Mouse (Mus musculus): Measurements from ENCODE around the gene Washc1. TPM values are rescaled to one million over a fixed set of nuclear protein-coding genes. Genes with fewer than 3 reads are reported as not detected.
"Not testable (repeated sequence)": the region's sequence is repeated elsewhere in the genome, so short reads cannot be mapped to it uniquely, and the experiment has no call there.

The Washc1 gene
- polyA plus RNA-seq, 1 experiment from 2014 or later: 40.9 TPM

DNA sequence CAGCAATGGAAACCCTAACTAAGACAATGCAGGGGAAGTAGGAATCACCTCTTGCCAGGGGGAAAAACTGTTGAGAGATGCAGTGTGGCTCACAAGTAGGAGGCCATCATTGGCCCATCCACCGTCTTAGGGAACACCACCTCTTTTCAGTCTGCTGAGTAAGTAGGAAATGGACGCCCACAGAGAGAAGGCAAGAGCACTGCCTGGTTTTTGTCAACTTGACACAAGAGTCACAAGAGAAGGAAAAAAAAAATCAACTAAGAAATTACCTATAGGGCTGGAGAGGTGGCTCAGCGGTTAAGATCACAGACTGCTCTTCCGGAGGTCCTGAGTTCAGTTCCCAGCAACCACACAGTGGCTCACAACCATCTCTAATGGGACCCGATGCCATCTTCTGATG is 46.9 kb downstream of the Washc1 start:
- Histone ChIP-seq H3K4me2 (no peak overlapping the region), H3K4me1 (replicated peaks) (no peaks in the 10 kb centered on the region), H3K9me3 (peaks cover 24% of the 10 kb centered on the region), H3K4me3 (replicated peaks) (no peak overlapping the region), H3K27ac (no peak overlapping the region), H3K27me3 (no peaks in the 10 kb centered on the region), H3K9ac (replicated peaks) (no peak overlapping the region), H3K36me3 (no peaks in the 10 kb centered on the region)
- no peak for ATAC-seq (ENCODE audit: insufficient number of reproducible peaks, insufficient read depth, low FRiP score, low TSS enrichment, low read depth)
- WGBS: 90% methylated on average over 5 of the region's 5 CpGs

DNA sequence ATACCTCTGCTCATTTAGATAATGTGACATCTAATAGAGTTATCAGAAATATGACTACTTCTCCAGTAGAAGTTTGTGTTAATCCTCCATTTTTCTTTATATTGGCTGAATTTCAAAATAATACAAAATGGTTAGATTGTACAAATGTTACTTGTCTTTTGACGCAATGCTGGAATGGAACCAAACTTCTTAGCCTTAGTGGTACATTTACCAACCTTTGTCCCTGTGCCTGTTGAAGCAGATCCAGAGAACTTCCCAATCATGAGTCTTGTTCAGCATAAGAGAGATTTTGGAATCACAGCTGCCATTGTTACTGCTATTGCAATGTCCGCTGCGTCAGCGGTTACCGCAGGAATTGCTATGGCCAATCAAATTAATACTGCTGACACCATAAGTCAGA is 55.8 kb downstream of the Washc1 start:
- not testable (repeated sequence) for H3K4me1 ChIP-seq (replicated peaks); H3K4me3 ChIP-seq (replicated peaks); H3K27me3 ChIP-seq; H3K27ac ChIP-seq; H3K36me3 ChIP-seq; ATAC-seq (ENCODE audit: insufficient number of reproducible peaks, insufficient read depth, low FRiP score, low TSS enrichment, low read depth); H3K9ac ChIP-seq (replicated peaks); H3K4me2 ChIP-seq
- H3K9me3 ChIP-seq: peaks cover 23% of the 10 kb centered on the region; the same call in 1 of the 2 replicates
- whole genome bisulfite sequencing: 95% methylated on average over 5 of the region's 5 CpGs

Other genes with a start within 250 kb of the Washc1 start
- gene Ralbp1, start 225.7 kb upstream of the Washc1 start, polyA plus RNA-seq (2016; fragmentation: Nextera tagmentation; extraction: Ambion mirVana): 57.4 and 57.8 TPM in 2 replicates
- 121 and 126 TPM in 2 replicates for gene Twsg1, start 160.3 kb upstream of the Washc1 start, polyA plus RNA-seq (2016; fragmentation: Nextera tagmentation; extraction: Ambion mirVana)
- 25.0 and 28.2 TPM in 2 replicates for gene Ankrd12, start 34.5 kb upstream of the Washc1 start, polyA plus RNA-seq (2016; fragmentation: Nextera tagmentation; extraction: Ambion mirVana)
- 295 and 307 TPM in 2 replicates for gene Ndufv2, start 10.0 kb upstream of the Washc1 start, polyA plus RNA-seq (2016; fragmentation: Nextera tagmentation; extraction: Ambion mirVana)
- gene Ddx11, start 12.0 kb downstream of the Washc1 start, polyA plus RNA-seq (2016; fragmentation: Nextera tagmentation; extraction: Ambion mirVana): 33.4 and 45.0 TPM in 2 replicates